Mouse (Mus musculus) forebrain, embryonic 13.5 days (tissue): ENCODE data around the gene Dusp8. TPM values are rescaled to one million over a fixed set of nuclear protein-coding genes. Genes with fewer than 3 reads are reported as not detected.
A peak's percentile ranks its signal among the peaks of the same experiment; 100 is the strongest.
"Not testable (repeated sequence)": the region's sequence is repeated elsewhere in the genome, so short reads cannot be mapped to it uniquely, and the experiment has no call there.

Experiments used
- ATAC-seq: fragments of 200-750 bp; cut with Nextera tagmentation; 2 replicates; pipeline ENCODE4 v1.8.0; 2017
- H3K27ac ChIP-seq: fragments of 300-500 bp; sonication (generic); 2 replicates; pipeline ENCODE4 v1.5.1; 2015; ENCODE audit warnings: inconsistent platforms, mild to moderate bottlenecking, moderate library complexity
- H3K27me3 ChIP-seq: fragments of 300-500 bp; sonication (generic); 2 replicates; pipeline ENCODE4 v1.6.1; 2015; ENCODE audit warnings: mild to moderate bottlenecking, inconsistent platforms
- H3K36me3 ChIP-seq: fragments of 300-500 bp; sonication (generic); 2 replicates; pipeline ENCODE4 v1.6.1; 2015; ENCODE audit warnings: mild to moderate bottlenecking, inconsistent platforms; ENCODE audit not compliant: poor library complexity, severe bottlenecking
- H3K4me1 ChIP-seq: fragments of 300-500 bp; sonication (generic); 2 replicates; pipeline ENCODE4 v1.6.1; 2015; ENCODE audit warnings: inconsistent platforms
- H3K4me2 ChIP-seq: fragments of 300-500 bp; sonication (generic); 2 replicates; pipeline ENCODE4 v1.6.1; 2015; ENCODE audit warnings: inconsistent platforms, mild to moderate bottlenecking, moderate library complexity
- H3K4me3 ChIP-seq: fragments of 300-500 bp; sonication (generic); 2 replicates; pipeline ENCODE4 v1.5.1; 2015; ENCODE audit warnings: mild to moderate bottlenecking, inconsistent platforms
- H3K9ac ChIP-seq: fragments of 300-500 bp; sonication (generic); 2 replicates; pipeline ENCODE4 v1.6.1; 2015; ENCODE audit warnings: mild to moderate bottlenecking, inconsistent platforms
- H3K9me3 ChIP-seq: fragments of 300-500 bp; sonication (generic); replicated peaks from 2 replicates; pipeline ENCODE4 v1.6.1; 2016; ENCODE audit warnings: inconsistent platforms
- WGBS: fragments of 180-500 bp; shearing (Covaris S2); methylation state at CpG from one replicate; pipeline ENCODE4 v1.1.7; 2015; 5-methylcytosine and 5-hydroxymethylcytosine counted together
- polyA plus RNA-seq: library from polyadenylated mRNA; unstranded; fragments of >200 nt; fragmentation: Nextera tagmentation; extraction: Ambion mirVana; gene quantifications from 2 replicates; pipeline ENCODE4 v1.2.1, GENCODE M21; 2015

Dusp8 gene
- 44.1 and 55.6 TPM in 2 replicates for polyA plus RNA-seq

GRCm38 (mm10) chr7:142095183-142095931 is at the start of gene Dusp8:
TSS of gene Dusp8 (minus strand) at chr7:142095843.
- 1% methylated on average over 49 of the region's 63 CpGs for WGBS
- peaks cover 16% of the 10 kb centered on the region for H3K27me3 ChIP-seq
- H3K36me3 ChIP-seq, result no peaks in the 10 kb centered on the region
- H3K9ac ChIP-seq, result peak within 1 kb of the TSS; percentile 97
- peak within 1 kb of the TSS; percentile 92 for H3K27ac ChIP-seq
- peak; percentile 87 for ATAC-seq
- peak within 1 kb of the TSS; percentile 91 for H3K4me2 ChIP-seq
- peak within 1 kb of the TSS; percentile 88 for H3K4me3 ChIP-seq
- H3K9me3 ChIP-seq, result no peaks in the 10 kb centered on the region
- H3K4me1 ChIP-seq, result peaks cover 58% of the 10 kb centered on the region

- no peak within 1 kb of the TSS for H3K4me2 ChIP-seq
- ATAC-seq, result no peak
- no peaks in the 10 kb centered on the region for H3K9me3 ChIP-seq
- no peaks in the 10 kb centered on the region for H3K27me3 ChIP-seq
- WGBS, result 77% methylated on average over 1 of the region's 1 CpGs
- no peaks in the 10 kb centered on the region for H3K36me3 ChIP-seq
- H3K27ac ChIP-seq, result no peak within 1 kb of the TSS
- no peak within 1 kb of the TSS for H3K4me3 ChIP-seq
- H3K9ac ChIP-seq, result no peak within 1 kb of the TSS
- H3K4me1 ChIP-seq, result no peaks in the 10 kb centered on the region
These were observed 48.9 kb upstream of the Dusp8 start, which contains the start of gene Gm45337 for GRCm38 (mm10) chr7:142144507-142144906. TSS of gene Gm45337 (minus strand) at chr7:142144607.

GRCm38 (mm10) chr7:142143506-142144010 is 47.9 kb upstream of the Dusp8 start:
- not testable (repeated sequence) for H3K4me3 ChIP-seq, H3K27me3 ChIP-seq, H3K4me1 ChIP-seq, H3K4me2 ChIP-seq, ATAC-seq, H3K9me3 ChIP-seq, H3K27ac ChIP-seq, H3K9ac ChIP-seq, H3K36me3 ChIP-seq
- 64% methylated on average over 1 of the region's 1 CpGs for WGBS

GRCm38 (mm10) chr7:142140696-142141095 is 45.1 kb upstream of the Dusp8 start:
- Histone ChIP-seq H3K27me3 (no peaks in the 10 kb centered on the region), H3K27ac (no peak overlapping the region), H3K4me3 (no peak overlapping the region), H3K36me3 (no peaks in the 10 kb centered on the region), H3K9me3 (no peaks in the 10 kb centered on the region), H3K4me2 (no peak overlapping the region), H3K4me1 (no peaks in the 10 kb centered on the region), H3K9ac (no peak overlapping the region)
- ATAC-seq, result no peak
- WGBS, result 35% methylated on average over 1 of the region's 1 CpGs

GRCm38 (mm10) chr7:142135934-142136333 is 40.3 kb upstream of the Dusp8 start, which contains the start of gene Gm39115:
TSS of gene Gm39115 (minus strand) at chr7:142136034.
- H3K4me2 ChIP-seq, ATAC-seq, H3K4me3 ChIP-seq, H3K9ac ChIP-seq, H3K27me3 ChIP-seq, H3K4me1 ChIP-seq, H3K27ac ChIP-seq, H3K36me3 ChIP-seq, H3K9me3 ChIP-seq: not testable (repeated sequence)
- 56% methylated on average over 2 of the region's 2 CpGs for WGBS

- no peak overlapping the region for H3K4me3 ChIP-seq
- H3K4me1 ChIP-seq, result no peaks in the 10 kb centered on the region
- H3K36me3 ChIP-seq, result no peaks in the 10 kb centered on the region
- no peaks in the 10 kb centered on the region for H3K9me3 ChIP-seq
- no peaks in the 10 kb centered on the region for H3K27me3 ChIP-seq
- WGBS, result 62% methylated on average over 4 of the region's 4 CpGs
- no peak overlapping the region for H3K27ac ChIP-seq
- H3K4me2 ChIP-seq, result no peak overlapping the region
- ATAC-seq, result no peak
- H3K9ac ChIP-seq, result no peak overlapping the region
These were observed 38.8 kb upstream of the Dusp8 start for GRCm38 (mm10) chr7:142134206-142134995.

GRCm38 (mm10) chr7:142128843-142129242 is 33.2 kb upstream of the Dusp8 start:
- Histone ChIP-seq H3K27me3 (no peaks in the 10 kb centered on the region), H3K27ac (no peak overlapping the region), H3K4me1 (no peaks in the 10 kb centered on the region), H3K9ac (no peak overlapping the region), H3K4me2 (no peak overlapping the region), H3K36me3 (no peaks in the 10 kb centered on the region), H3K4me3 (no peak overlapping the region), H3K9me3 (no peaks in the 10 kb centered on the region)
- ATAC-seq, result no peak
- 67% methylated on average over 4 of the region's 4 CpGs for WGBS

DNA sequence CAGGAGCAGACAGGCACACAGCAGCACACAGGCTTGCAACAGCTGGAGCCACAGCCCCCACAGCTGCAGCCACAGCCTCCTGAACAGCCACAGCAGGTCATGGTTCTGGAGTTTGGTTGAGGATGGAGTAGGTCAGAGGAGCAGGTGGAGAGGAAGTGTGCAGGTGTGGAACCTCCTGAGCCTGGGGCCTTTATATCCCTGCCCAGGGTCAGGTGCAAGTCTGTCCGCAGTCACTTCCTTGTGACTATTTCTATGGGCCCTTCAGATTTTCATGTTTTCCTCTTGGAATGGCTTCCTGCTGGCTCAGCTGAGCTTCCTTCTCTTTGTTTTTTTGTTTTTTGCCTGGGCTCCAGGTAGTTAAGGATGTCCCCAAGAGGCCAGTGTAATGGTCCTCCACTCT is 25.0 kb upstream of the Dusp8 start, which contains the start of gene Gm45618:
Gm45618 (minus strand) TSS at position 101 of the 400 bp plus-strand sequence.
- 89% methylated on average over 1 of the region's 1 CpGs for WGBS
- not testable (repeated sequence) for H3K36me3 ChIP-seq, H3K4me1 ChIP-seq, H3K4me3 ChIP-seq, H3K9ac ChIP-seq, H3K27ac ChIP-seq, H3K4me2 ChIP-seq, H3K9me3 ChIP-seq, ATAC-seq, H3K27me3 ChIP-seq

GRCm38 (mm10) chr7:142119632-142120031 is 24.0 kb upstream of the Dusp8 start:
- no peaks in the 10 kb centered on the region for H3K4me1 ChIP-seq
- H3K36me3 ChIP-seq, result no peaks in the 10 kb centered on the region
- H3K4me2 ChIP-seq, result no peak overlapping the region
- H3K9ac ChIP-seq, result no peak overlapping the region
- no peak overlapping the region for H3K27ac ChIP-seq
- no peak for ATAC-seq
- H3K4me3 ChIP-seq, result no peak overlapping the region
- H3K27me3 ChIP-seq, result no peaks in the 10 kb centered on the region
- no peaks in the 10 kb centered on the region for H3K9me3 ChIP-seq
- 18% methylated on average over 5 of the region's 5 CpGs for WGBS

DNA sequence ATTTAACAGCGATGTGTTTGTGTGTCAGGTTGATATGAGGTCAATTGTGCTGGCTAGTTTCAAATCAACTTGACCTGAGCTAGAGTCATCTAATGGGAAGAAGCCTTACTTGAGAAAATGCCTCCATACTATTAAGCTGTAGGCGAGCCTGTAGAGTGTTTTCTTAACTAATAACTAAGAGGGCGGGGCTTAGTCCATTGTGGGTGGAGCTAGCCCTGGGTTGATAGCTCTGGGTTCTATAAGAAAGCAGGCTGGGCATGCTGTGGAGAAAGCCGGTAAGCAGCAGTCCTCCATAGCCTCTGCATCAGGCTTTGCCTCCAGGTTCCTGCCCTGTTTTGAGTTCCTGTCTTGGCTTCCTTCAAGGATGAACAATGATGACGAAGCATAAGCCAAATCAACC is 9.1 kb upstream of the Dusp8 start:
- ATAC-seq, result no peak
- no peak overlapping the region for H3K9ac ChIP-seq
- no peak overlapping the region for H3K4me2 ChIP-seq
- no peaks in the 10 kb centered on the region for H3K36me3 ChIP-seq
- H3K9me3 ChIP-seq, result no peaks in the 10 kb centered on the region
- no peak overlapping the region for H3K27ac ChIP-seq
- WGBS, result 59% methylated on average over 5 of the region's 5 CpGs
- H3K27me3 ChIP-seq, result no peaks in the 10 kb centered on the region
- H3K4me3 ChIP-seq, result no peak overlapping the region
- H3K4me1 ChIP-seq, result no peaks in the 10 kb centered on the region

DNA sequence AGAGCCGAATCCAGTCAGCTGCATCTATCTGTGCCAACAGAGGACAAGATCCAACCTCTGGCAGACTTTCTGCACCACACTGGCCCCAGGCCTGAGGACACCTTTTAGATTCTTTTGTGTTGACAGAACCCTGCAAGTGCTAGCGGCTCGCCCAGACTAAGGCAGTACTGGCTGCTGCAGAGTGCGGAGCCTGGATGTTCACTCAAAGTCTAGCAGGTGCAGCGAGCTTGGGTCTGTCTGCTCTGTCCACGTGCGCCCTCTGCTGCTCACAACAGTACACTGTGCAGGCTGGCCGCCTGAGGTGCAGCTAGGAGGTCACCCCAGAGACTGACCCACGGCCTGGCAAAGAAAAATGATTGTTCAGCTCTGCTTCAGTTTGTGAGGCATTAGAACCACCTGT is 2.1 kb upstream of the Dusp8 start:
- H3K27me3 ChIP-seq, result peaks cover 16% of the 10 kb centered on the region
- H3K27ac ChIP-seq, result no peak overlapping the region
- peak; percentile 63 for ATAC-seq
- no peaks in the 10 kb centered on the region for H3K36me3 ChIP-seq
- H3K4me1 ChIP-seq, result peaks cover 33% of the 10 kb centered on the region
- H3K4me2 ChIP-seq, result peak overlapping the region; percentile 36; the same call in 1 of the 2 replicates
- 10% methylated on average over 9 of the region's 9 CpGs for WGBS
- H3K9me3 ChIP-seq, result no peaks in the 10 kb centered on the region
- H3K9ac ChIP-seq, result no peak overlapping the region; the same call in 1 of the 2 replicates
- no peak overlapping the region for H3K4me3 ChIP-seq

DNA sequence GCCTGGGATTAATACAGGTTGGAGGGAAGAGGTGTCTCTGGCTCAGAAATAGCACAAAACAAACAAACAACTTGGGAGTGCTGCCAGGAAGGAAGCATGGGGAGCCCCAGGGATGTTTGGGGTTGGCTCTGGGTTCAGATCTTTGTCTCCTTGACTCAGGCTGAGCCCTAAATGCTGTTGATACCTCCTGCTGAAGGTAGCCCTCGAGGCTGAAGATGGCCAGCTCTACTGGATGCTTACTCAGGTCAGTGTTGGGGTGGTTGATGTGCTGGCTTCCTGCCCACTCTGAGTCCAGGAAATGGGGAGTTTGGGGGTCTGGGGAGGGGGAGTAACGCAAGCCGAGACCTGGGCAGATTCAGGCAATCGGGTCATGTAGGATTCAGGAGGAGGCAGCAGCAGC is 1.1 kb upstream of the Dusp8 start:
- peaks cover 44% of the 10 kb centered on the region for H3K4me1 ChIP-seq
- 74% methylated on average over 4 of the region's 4 CpGs for WGBS
- no peak for ATAC-seq
- H3K36me3 ChIP-seq, result no peaks in the 10 kb centered on the region
- H3K27ac ChIP-seq, result no peak overlapping the region
- no peaks in the 10 kb centered on the region for H3K9me3 ChIP-seq
- H3K4me3 ChIP-seq, result 0 out of 2 replicates have a peak overlapping the region, but pooled peaks have one; percentile 88
- no peak overlapping the region for H3K9ac ChIP-seq
- H3K27me3 ChIP-seq, result peaks cover 16% of the 10 kb centered on the region
- H3K4me2 ChIP-seq, result no peak overlapping the region
